Mouse (Mus musculus): ENCODE results near the gene Mum1.

- TF ChIP-seq EP300 (optimal IDR thresholded peaks at IDR 0.05) = no peak
- TF ChIP-seq CTCF (IDR thresholded peaks at IDR 0.05; ENCODE audit: low read depth) = no peak
These were observed 919 bp downstream of the Mum1 start for GRCm38 (mm10) chr10:80227166-80227539.
